Mouse (Mus musculus) yolk sac, embryonic 10.5 days (tissue): ENCODE measurements around the gene Fam57b.

Experiments used
- DNase-seq: peaks from one replicate; pipeline ENCODE4 v3.0.0-alpha.2; 2017; ENCODE audit warnings: low spot score

The Fam57b gene

GRCm38 (mm10) chr7:126797411-126798126, at the start of gene Fam57b:
TSS of gene Fam57b (plus strand) at chr7:126797668.
- DNase-seq = no peak

GRCm38 (mm10) chr7:126748824-126749223, 48.6 kb upstream of the Fam57b start:
- peak; percentile 44 for DNase-seq

GRCm38 (mm10) chr7:126749582-126750343, 47.7 kb upstream of the Fam57b start:
- DNase-seq = no peak

DNA sequence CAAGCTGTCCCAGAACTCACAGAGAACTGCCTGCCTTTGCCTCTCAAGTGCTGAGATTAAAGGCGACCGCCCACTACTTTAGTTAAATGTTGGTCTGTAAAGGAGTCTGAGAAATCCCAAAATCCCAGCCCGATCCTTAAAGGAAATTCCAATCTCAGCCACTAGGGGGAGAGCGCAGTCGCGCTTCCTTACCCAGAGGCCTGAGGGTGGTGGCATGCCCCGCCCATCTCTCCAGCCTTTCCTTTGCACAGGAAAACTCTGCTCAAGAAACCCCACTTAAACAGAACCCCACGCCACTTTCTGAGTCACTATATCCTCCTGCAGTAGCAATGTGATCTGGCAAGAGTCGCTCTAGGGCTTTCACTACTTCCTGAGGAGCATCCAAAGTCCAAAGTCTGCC, 42.6 kb upstream of the Fam57b start:
- peak; percentile 76 for DNase-seq

GRCm38 (mm10) chr7:126758539-126758938, 38.9 kb upstream of the Fam57b start:
- no peak for DNase-seq

- peak; percentile 92 for DNase-seq
Measured at GRCm38 (mm10) chr7:126759050-126759671, 38.3 kb upstream of the Fam57b start, which contains the start of gene Mapk3. TSS of gene Mapk3 (plus strand) at chr7:126759601.

- no peak for DNase-seq
Measured at GRCm38 (mm10) chr7:126759672-126760390, 37.6 kb upstream of the Fam57b start.

DNA sequence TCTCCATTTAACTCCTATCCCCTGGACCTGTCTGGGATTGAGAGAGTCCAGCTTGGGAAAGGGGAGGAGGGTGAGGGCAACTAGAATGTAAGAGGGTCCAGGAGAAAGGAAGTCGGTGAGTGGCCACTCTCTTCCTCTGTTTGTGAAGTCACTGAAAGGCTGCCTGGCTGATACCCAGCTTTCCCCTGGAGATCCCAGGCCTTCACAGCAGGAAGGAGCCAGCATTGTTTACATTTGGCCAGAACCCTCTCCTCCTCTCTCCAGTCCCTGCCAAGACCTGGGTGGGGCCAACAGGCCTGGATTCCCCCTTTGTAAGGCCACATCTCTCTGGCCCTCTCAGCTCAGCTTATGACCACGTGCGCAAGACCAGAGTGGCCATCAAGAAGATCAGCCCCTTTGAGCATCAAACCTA, 37.1 kb upstream of the Fam57b start:
- peak; percentile 83 for DNase-seq

DNA sequence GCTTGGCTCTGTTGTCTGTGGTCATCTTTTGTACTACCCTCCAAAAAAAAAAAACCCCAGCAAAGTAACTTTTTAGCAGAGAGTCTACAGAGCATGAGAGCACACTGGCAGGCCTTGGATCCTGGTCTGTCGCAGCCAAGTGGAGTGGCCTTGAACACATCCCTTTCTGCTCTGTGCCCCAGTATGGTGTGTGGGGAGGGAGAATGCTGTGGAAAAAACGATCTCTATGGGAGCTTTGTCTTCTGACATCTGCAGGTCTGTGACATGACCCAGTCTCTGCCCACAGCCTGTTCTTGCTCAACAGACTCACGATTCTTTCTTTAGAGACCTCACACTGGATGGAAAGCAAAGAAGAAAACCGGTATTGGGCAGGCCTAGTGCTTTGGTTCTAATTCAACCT, 36.5 kb upstream of the Fam57b start:
- DNase-seq = no peak

- DNase-seq = peak; percentile 78
Measured at GRCm38 (mm10) chr7:126761529-126762067, 35.9 kb upstream of the Fam57b start.

DNA sequence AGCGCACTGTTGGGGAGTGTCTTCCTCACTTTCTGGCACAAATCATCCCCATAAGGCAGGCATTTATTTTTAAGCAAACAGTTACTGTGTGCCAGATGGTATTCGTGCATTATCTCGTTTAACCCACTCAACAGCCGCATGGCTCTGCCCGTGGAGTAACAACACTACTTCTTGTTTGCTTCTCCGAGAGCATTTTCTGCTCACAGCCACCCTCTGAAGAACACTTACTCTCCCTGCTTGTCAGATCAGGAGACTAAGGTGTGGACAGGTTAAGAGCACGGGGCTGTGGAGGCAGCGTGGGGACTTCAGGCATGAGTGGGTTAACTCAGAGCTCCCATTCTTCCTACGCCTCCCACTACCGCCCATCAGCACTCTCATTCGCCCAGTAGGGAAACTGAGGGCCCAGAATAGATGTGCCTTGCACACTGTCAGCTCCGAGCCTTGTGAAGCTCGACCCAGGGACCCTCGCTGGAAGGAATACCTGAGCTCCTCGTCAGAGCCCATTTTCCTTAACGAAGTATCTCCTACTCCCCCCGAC, 34.9 kb upstream of the Fam57b start:
- DNase-seq = no peak

DNA sequence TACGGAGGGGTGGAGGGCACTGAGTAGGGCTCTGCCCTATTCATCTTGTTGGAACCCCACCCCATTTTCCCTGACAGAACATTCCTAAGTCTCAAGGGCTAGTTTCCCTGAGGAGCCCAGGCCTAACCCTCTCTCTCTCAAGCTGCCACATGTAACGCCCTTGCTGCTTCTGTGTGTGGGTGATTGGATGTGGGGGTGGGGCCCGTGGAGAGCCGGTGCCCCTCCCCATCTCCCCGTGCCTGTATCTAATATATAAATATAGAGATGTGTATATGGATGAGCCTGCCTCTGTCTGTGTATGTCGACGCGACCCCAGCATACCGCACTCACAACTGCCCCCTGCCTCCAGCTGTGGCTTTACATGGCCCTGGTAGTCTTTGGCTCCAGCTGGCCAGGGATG, 31.9 kb upstream of the Fam57b start:
- no peak for DNase-seq

GRCm38 (mm10) chr7:126766201-126766600, 31.3 kb upstream of the Fam57b start, which contains the start of gene Gdpd3:
TSS of gene Gdpd3 (plus strand) at chr7:126766334.
- DNase-seq = no peak

GRCm38 (mm10) chr7:126767001-126767400, 30.5 kb upstream of the Fam57b start:
- no peak for DNase-seq

DNA sequence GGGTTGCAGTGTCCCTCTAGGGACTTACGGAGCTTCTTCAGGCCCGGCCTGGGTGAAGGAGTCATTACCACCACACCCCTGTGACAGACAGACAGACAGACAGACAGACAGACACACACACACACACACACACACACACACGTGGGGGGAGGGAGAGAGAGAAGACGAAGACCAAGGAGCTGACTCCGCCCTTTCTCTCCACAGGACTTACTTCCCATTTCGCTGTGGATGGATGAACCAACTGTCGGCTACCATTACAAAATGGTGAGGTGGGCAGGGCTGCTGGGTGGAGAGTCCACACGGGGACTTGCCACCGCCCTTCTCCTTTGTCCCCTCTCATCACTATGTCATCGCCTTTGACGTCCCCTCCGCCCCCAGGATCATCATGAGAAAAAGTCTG, 26.7 kb upstream of the Fam57b start:
- DNase-seq = no peak

GRCm38 (mm10) chr7:126773351-126773750, 24.1 kb upstream of the Fam57b start:
- no peak for DNase-seq

DNA sequence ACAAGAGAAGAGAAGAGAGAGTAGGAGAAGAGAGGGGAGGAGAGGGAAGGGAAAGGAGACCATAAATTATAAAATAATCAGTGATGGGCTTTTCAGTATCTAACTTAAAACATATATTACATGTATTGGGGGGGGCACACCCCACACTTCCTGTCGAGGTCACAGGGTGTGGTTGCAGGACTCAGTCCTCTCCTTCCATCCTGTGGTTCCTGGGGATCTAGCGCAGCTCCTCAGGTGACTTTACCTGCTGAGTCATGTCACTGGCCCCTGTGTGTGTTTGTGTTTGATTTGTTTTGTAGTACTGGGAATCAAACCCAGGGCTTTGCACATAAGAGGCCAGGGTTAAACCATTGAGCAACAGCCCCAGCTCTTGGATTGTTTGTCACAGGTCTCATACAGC, 23.0 kb upstream of the Fam57b start:
- peak; percentile 56 for DNase-seq

GRCm38 (mm10) chr7:126775185-126775977, 22.1 kb upstream of the Fam57b start:
- no peak for DNase-seq

DNA sequence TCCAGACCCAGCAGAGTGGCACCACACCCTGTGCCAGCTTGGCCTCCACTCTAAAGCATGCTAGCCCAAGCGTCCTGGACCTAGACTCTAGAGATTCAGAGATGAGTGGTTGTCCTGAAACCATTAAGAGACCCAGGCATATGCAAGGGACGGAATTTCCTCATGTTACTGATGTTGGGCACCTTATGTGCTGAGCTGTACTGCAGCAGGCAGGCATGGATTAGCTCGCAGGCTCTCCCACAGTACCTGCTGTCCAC, 21.6 kb upstream of the Fam57b start:
- DNase-seq = no peak

DNA sequence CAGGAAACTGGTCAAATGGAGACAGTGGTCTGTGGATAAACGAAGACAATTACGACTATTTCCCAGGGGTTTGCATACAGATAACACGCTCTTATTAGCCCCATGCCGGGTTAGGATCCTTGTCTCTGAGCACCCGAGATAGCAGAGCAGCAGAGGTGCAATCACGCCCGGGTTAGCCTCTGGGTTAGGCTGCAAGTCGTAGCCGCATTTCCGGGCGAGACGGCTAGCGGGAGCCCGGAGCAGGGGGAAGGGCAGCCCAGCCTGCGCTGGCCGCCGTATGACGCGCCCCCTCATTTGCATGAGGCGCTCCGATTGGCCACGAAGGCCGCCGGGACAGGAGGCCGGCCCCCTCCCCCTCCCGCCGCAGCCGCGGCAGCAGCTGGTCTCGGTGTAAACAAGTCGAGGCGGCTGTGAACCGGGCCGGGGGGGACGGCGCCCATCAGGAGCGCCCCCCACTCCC, 20.8 kb upstream of the Fam57b start, which contains the start of gene Ypel3:
Ypel3 (plus strand) TSS at position 358 of the 460 bp plus-strand sequence.
- peak; percentile 92 for DNase-seq

GRCm38 (mm10) chr7:126777476-126777875, 20.0 kb upstream of the Fam57b start:
- no peak for DNase-seq
